Mouse (Mus musculus): ENCODE data around the gene Usp2. TPM values are rescaled to one million over a fixed set of nuclear protein-coding genes. Genes with fewer than 3 reads are reported as not detected.

Gene Usp2
- polyA plus RNA-seq, 1 experiment from 2014 or later, result 73.5 TPM

DNA sequence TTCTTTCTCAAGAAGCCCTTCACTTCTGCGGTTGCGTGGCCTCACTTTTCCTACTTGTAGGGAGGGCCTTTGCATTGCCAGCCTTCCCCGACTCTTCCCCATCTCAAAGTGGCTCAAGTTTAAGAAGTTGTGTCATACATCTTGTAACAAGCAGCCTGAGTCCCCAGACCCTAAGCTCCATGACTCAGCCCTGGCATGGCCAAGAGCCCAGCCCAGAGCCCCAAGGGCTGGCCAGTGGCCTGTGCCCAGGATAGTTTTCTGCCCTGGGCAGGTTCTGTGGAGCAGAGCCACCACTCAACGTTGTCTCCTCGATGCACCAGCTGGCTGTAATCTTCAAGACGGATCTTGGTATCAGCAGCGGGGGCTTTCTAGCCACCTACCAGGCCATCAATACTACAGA, 38.1 kb downstream of the Usp2 start:
- 90% methylated on average over 7 of the region's 7 CpGs for WGBS
- no peak overlapping the region for H3K4me2 ChIP-seq (ENCODE audit: low read length)
- no peak overlapping the region for H3K27ac ChIP-seq (replicated peaks in 1 of 2; ENCODE audit: control insufficient read depth in 1 of 2, insufficient read depth in 1 of 2, low read depth in 2 of 2, low read length in 2 of 2)
- H3K9me3 ChIP-seq (ENCODE audit: control insufficient read depth, low read length), result no peaks in the 10 kb centered on the region
- H3K36me3 ChIP-seq (ENCODE audit: control insufficient read depth, insufficient read depth, low read length), result peaks cover 30% of the 10 kb centered on the region
- no peak for ATAC-seq (ENCODE audit: insufficient number of reproducible peaks, insufficient read depth, low FRiP score, low read depth)
- H3K4me3 ChIP-seq (ENCODE audit: control insufficient read depth in 1 of 2, insufficient read depth in 1 of 2, low read depth in 1 of 2, low read length in 2 of 2), result no peak overlapping the region
- peaks cover 15 to 36% of the 10 kb centered on the region in 2 experiments for H3K4me1 ChIP-seq (ENCODE audit: control insufficient read depth in 2 of 2, insufficient read depth in 2 of 2, low read length in 2 of 2)
- no peaks in the 10 kb centered on the region for H3K27me3 ChIP-seq (ENCODE audit: control insufficient read depth, insufficient read depth, low read length)
- no peak overlapping the region for H3K9ac ChIP-seq (ENCODE audit: low read length)

DNA sequence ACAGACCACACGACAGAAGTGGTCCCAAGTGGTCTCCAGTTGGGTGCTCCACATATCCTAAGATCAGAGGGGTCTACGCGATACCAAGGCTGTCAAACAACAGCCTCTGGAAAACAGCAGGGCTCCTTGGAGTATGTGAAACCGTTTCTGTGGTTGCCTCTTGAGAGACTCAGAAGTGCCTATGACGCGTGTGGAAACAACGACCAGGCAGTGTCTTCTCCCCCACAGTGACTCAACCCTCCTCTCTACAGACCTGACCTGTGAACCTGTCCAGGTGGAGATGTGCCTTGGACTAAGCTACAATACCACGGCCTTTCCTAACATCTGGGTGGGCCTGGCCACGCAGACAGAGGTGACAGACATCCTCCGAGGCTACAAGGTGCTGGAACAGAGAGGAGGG, 39.0 kb downstream of the Usp2 start:
- no peak overlapping the region for H3K4me2 ChIP-seq (ENCODE audit: low read length)
- H3K27me3 ChIP-seq (ENCODE audit: control insufficient read depth, insufficient read depth, low read length), result no peaks in the 10 kb centered on the region
- no peaks in the 10 kb centered on the region for H3K9me3 ChIP-seq (ENCODE audit: control insufficient read depth, low read length)
- no peak overlapping the region for H3K27ac ChIP-seq (replicated peaks in 1 of 2; ENCODE audit: control insufficient read depth in 1 of 2, insufficient read depth in 1 of 2, low read depth in 2 of 2, low read length in 2 of 2)
- 76% methylated on average over 10 of the region's 10 CpGs for WGBS
- H3K36me3 ChIP-seq (ENCODE audit: control insufficient read depth, insufficient read depth, low read length), result peaks cover 34% of the 10 kb centered on the region
- H3K9ac ChIP-seq (ENCODE audit: low read length), result no peak overlapping the region
- no peak for ATAC-seq (ENCODE audit: insufficient number of reproducible peaks, insufficient read depth, low FRiP score, low read depth)
- no peak overlapping the region for H3K4me3 ChIP-seq (ENCODE audit: control insufficient read depth in 1 of 2, insufficient read depth in 1 of 2, low read depth in 1 of 2, low read length in 2 of 2)
- peaks cover 20 to 45% of the 10 kb centered on the region in 2 experiments for H3K4me1 ChIP-seq (ENCODE audit: control insufficient read depth in 2 of 2, insufficient read depth in 2 of 2, low read length in 2 of 2)

DNA sequence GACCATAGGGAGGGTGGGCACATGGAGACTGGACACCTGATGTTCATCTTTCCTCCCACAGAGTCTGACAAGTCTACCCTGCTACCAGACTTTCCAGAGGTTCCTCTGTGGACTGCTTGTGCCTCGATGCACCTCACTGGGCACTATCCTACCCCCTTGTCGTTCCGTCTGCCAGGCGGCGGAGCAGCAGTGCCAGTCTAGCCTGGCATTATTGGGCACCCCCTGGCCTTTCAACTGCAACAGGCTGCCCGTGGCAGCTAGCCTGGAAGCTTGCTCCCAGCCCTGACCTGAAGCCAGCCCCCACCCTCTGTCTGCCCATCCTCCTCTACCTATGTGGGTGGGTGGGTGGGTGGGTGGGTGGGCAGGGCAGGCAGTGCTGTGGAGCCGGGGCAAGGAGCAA, 39.4 kb downstream of the Usp2 start:
- no peak for ATAC-seq (ENCODE audit: insufficient number of reproducible peaks, insufficient read depth, low FRiP score, low read depth)
- H3K4me3 ChIP-seq (ENCODE audit: control insufficient read depth in 1 of 2, insufficient read depth in 1 of 2, low read depth in 1 of 2, low read length in 2 of 2), result no peak overlapping the region

DNA sequence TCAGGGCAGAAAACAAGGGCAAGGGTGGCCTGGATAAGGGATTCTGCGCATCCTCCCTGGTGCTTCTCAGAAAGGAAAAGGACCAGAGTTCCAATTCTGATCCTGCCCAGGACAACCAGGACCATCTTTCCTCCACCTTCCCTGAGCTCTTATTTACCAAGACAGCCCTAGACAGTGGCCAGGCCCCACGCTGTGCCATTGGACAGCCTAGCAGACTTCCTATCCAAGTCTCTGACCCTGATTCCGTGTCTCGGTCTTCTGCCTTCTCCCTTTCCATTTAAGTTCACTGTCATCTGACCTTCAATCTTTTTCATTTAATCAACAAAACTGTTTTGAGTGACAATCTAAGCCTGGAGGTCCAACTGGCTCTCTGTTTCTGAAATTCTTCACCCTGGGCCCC, 39.8 kb downstream of the Usp2 start:
- Histone ChIP-seq H3K27ac (replicated peaks in 1 of 2; ENCODE audit: control insufficient read depth in 1 of 2, insufficient read depth in 1 of 2, low read depth in 2 of 2, low read length in 2 of 2) (peak overlapping the region in 1 of 2 experiments; percentile 41; a peak in 1 of 4 replicates), H3K36me3 (ENCODE audit: control insufficient read depth, insufficient read depth, low read length) (peaks cover 34% of the 10 kb centered on the region), H3K9me3 (ENCODE audit: control insufficient read depth, low read length) (no peaks in the 10 kb centered on the region), H3K9ac (ENCODE audit: low read length) (0 out of 2 replicates have a peak overlapping the region, but pooled peaks have one; percentile 4), H3K27me3 (ENCODE audit: control insufficient read depth, insufficient read depth, low read length) (no peaks in the 10 kb centered on the region), H3K4me1 (ENCODE audit: control insufficient read depth in 2 of 2, insufficient read depth in 2 of 2, low read length in 2 of 2) (peaks cover 20 to 45% of the 10 kb centered on the region in 2 experiments), H3K4me3 (ENCODE audit: control insufficient read depth in 1 of 2, insufficient read depth in 1 of 2, low read depth in 1 of 2, low read length in 2 of 2) (no peak overlapping the region), H3K4me2 (ENCODE audit: low read length) (0 out of 2 replicates have a peak overlapping the region, but pooled peaks have one; percentile 47)
- ATAC-seq (ENCODE audit: insufficient number of reproducible peaks, insufficient read depth, low FRiP score, low read depth), result no peak
- 80% methylated on average over 4 of the region's 4 CpGs for WGBS

More for the DNA sequence above, 39.4 kb downstream of the Usp2 start:
- no peaks in the 10 kb centered on the region for H3K27me3 ChIP-seq (ENCODE audit: control insufficient read depth, insufficient read depth, low read length)
- 0 out of 4 replicates have a peak overlapping the region, but pooled peaks of 1 of the 2 experiments have one; percentile 41 for H3K27ac ChIP-seq (replicated peaks in 1 of 2; ENCODE audit: control insufficient read depth in 1 of 2, insufficient read depth in 1 of 2, low read depth in 2 of 2, low read length in 2 of 2)
- H3K4me2 ChIP-seq (ENCODE audit: low read length), result no peak overlapping the region
- H3K9ac ChIP-seq (ENCODE audit: low read length), result no peak overlapping the region
- WGBS, result 89% methylated on average over 7 of the region's 7 CpGs
- H3K36me3 ChIP-seq (ENCODE audit: control insufficient read depth, insufficient read depth, low read length), result peaks cover 34% of the 10 kb centered on the region
- no peaks in the 10 kb centered on the region for H3K9me3 ChIP-seq (ENCODE audit: control insufficient read depth, low read length)
- H3K4me1 ChIP-seq (ENCODE audit: control insufficient read depth in 2 of 2, insufficient read depth in 2 of 2, low read length in 2 of 2), result peaks cover 20 to 45% of the 10 kb centered on the region in 2 experiments

DNA sequence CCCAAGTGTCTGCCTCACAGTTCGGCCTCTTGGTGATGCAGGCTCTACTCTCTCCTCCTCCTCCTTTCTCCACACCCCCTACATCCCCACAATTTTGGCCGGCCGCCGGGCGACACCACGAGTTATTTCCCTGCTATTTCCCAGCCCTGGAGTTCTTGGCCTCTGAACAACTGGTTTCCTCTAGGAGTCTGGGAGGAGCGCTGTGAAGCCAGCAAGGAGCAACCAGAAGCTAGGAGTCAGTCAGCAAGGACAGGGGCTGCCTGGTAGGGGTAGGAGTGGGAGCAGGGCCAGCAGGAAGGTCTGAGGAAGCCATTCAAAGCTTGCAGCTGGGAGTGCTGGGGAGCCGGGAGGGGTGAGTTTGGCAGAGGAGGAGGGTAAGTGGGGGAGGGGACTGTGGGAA, 40.3 kb downstream of the Usp2 start, which contains the start of gene C1qtnf5:
C1qtnf5 (plus strand) TSS at position 136 of the 400 bp plus-strand sequence.
- WGBS, result 23% methylated on average over 8 of the region's 8 CpGs
- Histone ChIP-seq H3K9me3 (ENCODE audit: control insufficient read depth, low read length) (no peaks in the 10 kb centered on the region), H3K4me2 (ENCODE audit: low read length) (peak within 1 kb of the TSS; percentile 47), H3K27ac (replicated peaks in 1 of 2; ENCODE audit: control insufficient read depth in 1 of 2, insufficient read depth in 1 of 2, low read depth in 2 of 2, low read length in 2 of 2) (peak within 1 kb of the TSS; percentile 20 to 41; a peak in 3 of 4 replicates), H3K9ac (ENCODE audit: low read length) (peak within 1 kb of the TSS; percentile 59; the same call in 1 of the 2 replicates), H3K27me3 (ENCODE audit: control insufficient read depth, insufficient read depth, low read length) (no peaks in the 10 kb centered on the region), H3K4me3 (ENCODE audit: control insufficient read depth in 1 of 2, insufficient read depth in 1 of 2, low read depth in 1 of 2, low read length in 2 of 2) (no peak within 1 kb of the TSS; a peak in 1 of 4 replicates), H3K36me3 (ENCODE audit: control insufficient read depth, insufficient read depth, low read length) (peaks cover 34% of the 10 kb centered on the region), H3K4me1 (ENCODE audit: control insufficient read depth in 2 of 2, insufficient read depth in 2 of 2, low read length in 2 of 2) (peaks cover 20 to 45% of the 10 kb centered on the region in 2 experiments)
- peak; percentile 64 for ATAC-seq (ENCODE audit: insufficient number of reproducible peaks, insufficient read depth, low FRiP score, low read depth)

DNA sequence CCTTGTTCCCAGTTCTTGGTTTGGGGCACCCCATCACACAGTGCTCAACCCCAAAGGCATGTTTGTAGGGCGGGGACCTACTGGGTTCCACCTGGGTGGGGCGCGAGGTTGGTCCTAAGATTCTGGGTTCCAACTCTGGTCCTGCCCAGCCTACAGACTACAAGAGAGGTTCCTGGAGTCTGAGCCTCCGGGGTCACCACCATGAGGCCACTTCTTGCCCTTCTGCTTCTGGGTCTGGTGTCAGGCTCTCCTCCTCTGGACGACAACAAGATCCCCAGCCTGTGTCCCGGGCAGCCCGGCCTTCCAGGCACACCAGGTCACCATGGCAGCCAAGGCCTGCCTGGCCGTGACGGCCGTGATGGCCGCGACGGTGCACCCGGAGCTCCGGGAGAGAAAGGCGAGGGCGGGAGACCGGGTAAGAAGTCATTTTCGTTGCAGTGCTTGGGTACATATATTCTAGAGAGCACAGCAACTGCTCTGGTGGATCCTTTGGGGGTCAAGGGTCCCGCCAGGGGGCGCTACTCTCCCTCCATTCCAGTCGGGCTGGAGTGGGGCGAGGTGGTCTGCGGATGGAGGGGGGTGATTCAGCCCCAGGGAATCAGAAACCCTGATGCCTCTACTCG, 40.8 kb downstream of the Usp2 start:
- Histone ChIP-seq H3K4me2 (ENCODE audit: low read length) (peak overlapping the region; percentile 47), H3K9ac (ENCODE audit: low read length) (peak overlapping the region; percentile 59; the same call in 1 of the 2 replicates), H3K4me1 (ENCODE audit: control insufficient read depth in 2 of 2, insufficient read depth in 2 of 2, low read length in 2 of 2) (peaks cover 21 to 45% of the 10 kb centered on the region in 2 experiments), H3K9me3 (ENCODE audit: control insufficient read depth, low read length) (no peaks in the 10 kb centered on the region), H3K4me3 (ENCODE audit: control insufficient read depth in 1 of 2, insufficient read depth in 1 of 2, low read depth in 1 of 2, low read length in 2 of 2) (no peak overlapping the region; a peak in 1 of 4 replicates), H3K36me3 (ENCODE audit: control insufficient read depth, insufficient read depth, low read length) (peaks cover 34% of the 10 kb centered on the region), H3K27me3 (ENCODE audit: control insufficient read depth, insufficient read depth, low read length) (no peaks in the 10 kb centered on the region), H3K27ac (replicated peaks in 1 of 2; ENCODE audit: control insufficient read depth in 1 of 2, insufficient read depth in 1 of 2, low read depth in 2 of 2, low read length in 2 of 2) (peak overlapping the region; percentile 20 to 41; a peak in 3 of 4 replicates)
- 34% methylated on average over 25 of the region's 25 CpGs for whole genome bisulfite sequencing
- no peak for ATAC-seq (ENCODE audit: insufficient number of reproducible peaks, insufficient read depth, low FRiP score, low read depth)

DNA sequence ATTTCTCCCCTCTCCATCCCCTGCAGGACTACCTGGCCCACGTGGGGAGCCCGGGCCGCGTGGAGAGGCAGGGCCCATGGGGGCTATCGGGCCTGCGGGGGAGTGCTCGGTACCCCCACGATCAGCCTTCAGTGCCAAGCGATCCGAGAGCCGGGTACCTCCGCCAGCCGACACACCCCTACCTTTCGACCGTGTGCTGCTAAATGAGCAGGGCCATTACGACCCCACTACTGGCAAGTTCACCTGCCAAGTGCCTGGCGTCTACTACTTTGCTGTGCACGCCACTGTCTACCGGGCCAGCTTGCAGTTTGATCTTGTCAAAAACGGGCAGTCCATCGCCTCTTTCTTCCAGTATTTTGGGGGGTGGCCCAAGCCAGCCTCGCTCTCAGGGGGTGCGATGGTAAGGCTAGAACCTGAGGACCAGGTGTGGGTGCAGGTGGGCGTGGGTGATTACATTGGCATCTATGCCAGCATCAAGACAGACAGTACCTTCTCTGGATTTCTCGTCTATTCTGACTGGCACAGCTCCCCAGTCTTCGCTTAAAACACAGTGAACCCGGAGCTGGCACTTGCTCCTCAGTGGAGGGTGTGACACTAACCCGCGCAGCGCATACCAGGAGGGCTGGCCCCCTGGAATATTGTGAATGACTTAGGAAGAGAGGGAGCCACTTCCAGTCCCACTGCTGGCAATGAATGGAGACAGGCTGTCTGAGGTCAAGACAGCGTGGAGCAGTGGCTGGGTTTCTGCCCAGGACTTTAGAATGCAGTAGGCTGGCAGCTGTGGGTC, 41.6 kb downstream of the Usp2 start:
- peak overlapping the region; percentile 57 for H3K4me2 ChIP-seq (ENCODE audit: low read length)
- peaks cover 21 to 45% of the 10 kb centered on the region in 2 experiments for H3K4me1 ChIP-seq (ENCODE audit: control insufficient read depth in 2 of 2, insufficient read depth in 2 of 2, low read length in 2 of 2)
- no peak overlapping the region for H3K27ac ChIP-seq (replicated peaks in 1 of 2; ENCODE audit: control insufficient read depth in 1 of 2, insufficient read depth in 1 of 2, low read depth in 2 of 2, low read length in 2 of 2)
- H3K4me3 ChIP-seq (ENCODE audit: control insufficient read depth in 1 of 2, insufficient read depth in 1 of 2, low read depth in 1 of 2, low read length in 2 of 2), result no peak overlapping the region; a peak in 1 of 4 replicates
- no peaks in the 10 kb centered on the region for H3K9me3 ChIP-seq (ENCODE audit: control insufficient read depth, low read length)
- H3K36me3 ChIP-seq (ENCODE audit: control insufficient read depth, insufficient read depth, low read length), result peaks cover 34% of the 10 kb centered on the region
- peak overlapping the region; percentile 46 for H3K9ac ChIP-seq (ENCODE audit: low read length)
- 79% methylated on average over 31 of the region's 31 CpGs for WGBS
- no peaks in the 10 kb centered on the region for H3K27me3 ChIP-seq (ENCODE audit: control insufficient read depth, insufficient read depth, low read length)
- no peak for ATAC-seq (ENCODE audit: insufficient number of reproducible peaks, insufficient read depth, low FRiP score, low read depth)

Measured in heart, embryonic 14.5 days (tissue).